Mouse (Mus musculus) liver, embryonic 11.5 days (tissue): ENCODE results near the gene Pik3ip1. TPM values are rescaled to one million over a fixed set of nuclear protein-coding genes. Genes with fewer than 3 reads are reported as not detected.

Experiments
- ATAC-seq: fragments of 200-750 bp; cut with Nextera tagmentation; replicated peaks from 2 replicates; pipeline ENCODE4 v1.8.0; 2017; ENCODE audit warnings: moderate number of reproducible peaks, mild to moderate bottlenecking, moderate TSS enrichment, moderate library complexity; ENCODE audit not compliant: low FRiP score
- DNase-seq: peaks from one replicate; pipeline ENCODE4 v3.0.0-alpha.2; 2017; ENCODE audit warnings: low spot score
- H3K27ac ChIP-seq: fragments of 300-500 bp; sonication (generic); 2 replicates; pipeline ENCODE4 v1.5.1; 2014; ENCODE audit warnings: mild to moderate bottlenecking, low read depth, low read length, control low read depth
- H3K27me3 ChIP-seq: fragments of 300-500 bp; sonication (generic); replicated peaks from 2 replicates; pipeline ENCODE4 v1.6.1; 2014; ENCODE audit warnings: low read length, mixed read lengths; ENCODE audit not compliant: control insufficient read depth, insufficient read depth
- H3K36me3 ChIP-seq: fragments of 300-500 bp; sonication (generic); 2 replicates; pipeline ENCODE4 v1.6.1; 2014; ENCODE audit warnings: mild to moderate bottlenecking, low read length, moderate library complexity, mixed read lengths; ENCODE audit not compliant: control insufficient read depth, insufficient read depth
- H3K4me1 ChIP-seq: fragments of 300-500 bp; sonication (generic); replicated peaks from 2 replicates; pipeline ENCODE4 v1.6.1; 2014; ENCODE audit warnings: low read length, mixed read lengths; ENCODE audit not compliant: control insufficient read depth, insufficient read depth
- H3K4me2 ChIP-seq: fragments of 300-500 bp; sonication (generic); 2 replicates; pipeline ENCODE4 v1.6.1; 2014; ENCODE audit warnings: mild to moderate bottlenecking, control low read depth, moderate library complexity
- H3K4me3 ChIP-seq: fragments of 300-500 bp; sonication (generic); 2 replicates; pipeline ENCODE4 v1.5.1; 2014; ENCODE audit warnings: low read depth, low read length, control low read depth
- H3K9ac ChIP-seq: fragments of 300-500 bp; sonication (generic); 2 replicates; pipeline ENCODE4 v1.6.1; 2014; ENCODE audit warnings: low read depth, low read length, control low read depth
- H3K9me3 ChIP-seq: fragments of 300-500 bp; sonication (generic); 2 replicates; pipeline ENCODE4 v1.6.1; 2016; ENCODE audit warnings: low read length, inconsistent platforms, mixed read lengths; ENCODE audit not compliant: control insufficient read depth
- WGBS: fragments of 180-500 bp; shearing (Covaris S2); extraction: QIAGEN DNeasy Blood & Tissue Kit; methylation state at CpG from one replicate; pipeline ENCODE4 v1.1.7; 2014; 5-methylcytosine and 5-hydroxymethylcytosine counted together
- polyA plus RNA-seq: library from polyadenylated mRNA; unstranded; fragments of >200 nt; fragmentation: Nextera tagmentation; extraction: Ambion mirVana; gene quantifications from 2 replicates; pipeline ENCODE4 v1.2.1, GENCODE M21; 2014

The Pik3ip1 gene
- polyA plus RNA-seq, 1 experiment from 2014 or later = 3.8 TPM

DNA sequence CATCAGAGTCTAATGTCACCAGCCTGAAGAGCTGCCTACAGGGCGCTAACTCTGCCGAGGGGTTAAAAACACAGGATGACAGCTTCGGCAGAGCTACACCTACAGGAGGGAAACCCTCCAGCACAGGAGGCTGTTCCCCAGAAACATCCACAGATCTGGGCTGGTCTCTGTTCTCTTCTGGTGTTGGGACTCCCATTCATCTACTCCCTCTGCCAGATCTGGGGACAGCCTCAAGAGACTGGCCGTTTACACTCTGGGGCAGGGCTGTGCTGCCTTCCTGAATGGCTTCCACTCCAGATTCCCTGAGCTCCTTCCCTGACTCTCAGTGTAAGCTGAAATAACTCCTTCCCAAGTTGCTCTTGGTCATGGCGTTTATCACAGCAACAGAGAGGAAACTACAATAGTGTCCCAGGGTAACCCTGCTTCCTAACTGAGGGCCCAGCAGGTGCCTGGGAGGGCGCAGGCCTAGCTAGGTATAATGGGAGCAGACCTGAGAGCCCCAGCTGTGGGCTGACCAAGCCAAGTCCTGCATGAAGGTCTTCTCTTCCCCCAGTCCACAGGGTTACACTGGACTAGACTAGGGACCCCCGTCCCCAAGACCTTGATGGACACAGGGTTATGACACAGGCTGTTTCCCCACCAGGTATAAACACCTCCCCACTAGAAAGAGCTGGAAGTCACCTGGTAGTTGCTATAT, 41.5 kb downstream of the Pik3ip1 start:
- ATAC-seq (peak; percentile 37; the same call in 1 of the 2 replicates), DNase-seq (no peak)
- H3K4me3 ChIP-seq = peak overlapping the region; percentile 52
- peaks cover 2% of the 10 kb centered on the region; the same call in 1 of the 2 replicates for H3K36me3 ChIP-seq
- H3K27me3 ChIP-seq = no peaks in the 10 kb centered on the region
- H3K27ac ChIP-seq = peak overlapping the region; percentile 32; the same call in 1 of the 2 replicates
- WGBS = 24% methylated on average over 7 of the region's 7 CpGs
- H3K4me1 ChIP-seq = peaks cover 32% of the 10 kb centered on the region
- peak overlapping the region; percentile 88 for H3K4me2 ChIP-seq
- no peaks in the 10 kb centered on the region for H3K9me3 ChIP-seq
- H3K9ac ChIP-seq = peak overlapping the region; percentile 53

DNA sequence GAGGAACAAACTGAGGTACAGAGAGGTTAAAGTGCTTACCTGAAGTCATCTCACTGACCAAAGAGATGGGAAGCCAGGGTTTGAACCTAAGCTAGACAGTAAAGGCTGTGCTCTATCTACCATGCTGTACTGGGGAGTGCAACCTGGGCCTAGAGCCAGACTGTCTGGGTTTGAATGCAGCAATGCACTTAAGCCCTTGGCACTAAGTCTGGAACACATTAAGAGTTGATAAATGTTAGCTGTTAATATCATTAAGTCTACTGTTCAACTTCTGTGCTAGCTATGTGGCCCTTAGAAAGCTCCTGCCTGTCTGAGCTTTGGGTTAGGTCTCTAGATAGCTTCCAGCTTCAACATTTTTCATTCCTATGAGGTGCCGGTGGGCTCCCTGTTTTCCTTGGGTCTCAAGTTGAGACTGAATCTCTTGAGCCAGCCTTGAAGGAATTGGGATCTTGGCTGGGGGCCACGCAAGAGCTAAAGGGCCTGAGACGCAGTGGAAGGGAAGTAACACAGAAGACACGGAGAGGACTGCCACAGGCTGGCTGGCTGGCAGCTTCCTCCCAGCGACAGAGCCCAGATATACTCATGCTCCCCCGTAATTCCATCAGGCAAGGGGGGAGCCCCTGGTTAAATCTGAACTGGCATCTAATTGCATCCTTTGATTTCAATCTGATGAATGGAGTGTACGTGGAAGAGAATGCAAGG, 43.5 kb downstream of the Pik3ip1 start:
- H3K36me3 ChIP-seq = 0 out of 2 replicates have a peak, but pooled peaks cover 2% of the 10 kb centered on the region

DNA sequence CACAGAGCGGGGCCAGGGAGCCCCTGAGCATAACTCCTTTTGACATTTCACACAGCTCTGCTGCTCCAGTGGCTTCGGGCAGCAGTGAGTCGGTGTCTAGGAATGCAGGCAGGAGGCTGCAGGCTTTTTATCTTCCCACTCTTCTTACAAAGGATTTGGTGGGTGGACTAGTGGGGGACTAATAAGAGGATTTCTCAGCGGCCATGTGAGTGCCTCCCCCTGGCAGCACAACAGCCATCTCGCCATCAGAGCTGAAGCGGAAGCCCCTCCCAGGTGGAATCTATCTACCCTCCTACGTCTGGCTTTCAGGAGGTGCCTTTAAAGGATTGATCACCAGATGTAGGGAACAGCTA, 44.1 kb downstream of the Pik3ip1 start:
- Histone ChIP-seq H3K27me3 (no peaks in the 10 kb centered on the region), H3K4me3 (no peak overlapping the region), H3K9ac (no peak overlapping the region), H3K4me1 (peaks cover 32% of the 10 kb centered on the region), H3K36me3 (no peaks in the 10 kb centered on the region), H3K4me2 (peak overlapping the region; percentile 9; the same call in 1 of the 2 replicates), H3K9me3 (no peaks in the 10 kb centered on the region), H3K27ac (peak overlapping the region; percentile 58; the same call in 1 of the 2 replicates)
- ATAC-seq = no peak
- no peak for DNase-seq
- 43% methylated on average over 7 of the region's 7 CpGs for WGBS

More for the DNA sequence above, 43.5 kb downstream of the Pik3ip1 start:
- DNase-seq (no peak), ATAC-seq (no peak)
- H3K4me1 ChIP-seq = peaks cover 32% of the 10 kb centered on the region
- H3K4me2 ChIP-seq = peak overlapping the region; percentile 9; the same call in 1 of the 2 replicates
- peak overlapping the region; percentile 58; the same call in 1 of the 2 replicates for H3K27ac ChIP-seq
- H3K27me3 ChIP-seq = no peaks in the 10 kb centered on the region
- WGBS = 51% methylated on average over 7 of the region's 7 CpGs
- no peak overlapping the region for H3K4me3 ChIP-seq
- H3K9ac ChIP-seq = no peak overlapping the region
- H3K9me3 ChIP-seq = no peaks in the 10 kb centered on the region

DNA sequence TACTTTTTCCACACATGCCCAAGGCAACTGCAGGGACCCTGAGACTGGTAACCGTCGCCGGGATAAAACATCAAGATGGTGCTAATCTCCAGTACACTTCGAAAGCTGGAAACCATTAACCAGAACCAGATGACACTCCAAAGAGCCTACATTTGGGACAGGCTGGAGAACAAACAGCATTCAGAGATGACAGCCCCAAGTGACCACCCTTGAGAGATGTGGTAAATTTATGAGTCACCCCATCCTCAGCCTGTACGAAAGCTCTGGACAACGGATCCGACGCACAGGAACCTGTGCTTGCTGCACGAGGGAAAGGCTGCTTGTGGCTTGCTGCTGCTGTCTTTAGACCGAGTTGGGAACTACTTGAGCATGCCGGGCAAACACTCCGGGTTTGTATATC, 44.5 kb downstream of the Pik3ip1 start:
- H3K27ac ChIP-seq = peak overlapping the region; percentile 58; the same call in 1 of the 2 replicates
- 74% methylated on average over 12 of the region's 12 CpGs for WGBS
- H3K36me3 ChIP-seq = no peaks in the 10 kb centered on the region
- peaks cover 36% of the 10 kb centered on the region for H3K4me1 ChIP-seq
- H3K27me3 ChIP-seq = no peaks in the 10 kb centered on the region
- DNase-seq = no peak
- no peak for ATAC-seq
- H3K4me2 ChIP-seq = no peak overlapping the region
- no peak overlapping the region for H3K4me3 ChIP-seq
- no peak overlapping the region for H3K9ac ChIP-seq
- no peaks in the 10 kb centered on the region for H3K9me3 ChIP-seq

DNA sequence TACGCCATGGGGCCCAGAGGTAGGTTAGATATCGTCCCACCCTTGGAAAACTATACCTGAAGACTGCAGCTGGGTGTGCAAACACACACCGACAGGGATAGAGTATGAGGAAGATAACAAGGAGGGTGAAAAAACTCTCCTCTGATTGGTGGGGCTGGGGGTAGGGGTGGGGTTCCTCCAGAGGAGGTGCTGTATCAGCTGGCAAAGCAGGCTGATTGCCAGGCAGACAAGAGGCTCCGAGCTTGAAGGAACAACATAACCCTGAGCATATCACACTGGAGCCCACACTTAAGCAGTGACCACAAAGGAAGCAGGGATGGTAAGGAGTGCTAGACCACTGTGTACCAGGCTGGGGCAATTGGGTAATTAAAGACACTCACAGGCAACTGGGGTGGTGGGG, 49.2 kb downstream of the Pik3ip1 start:
- H3K36me3 ChIP-seq = peaks cover 8% of the 10 kb centered on the region; the same call in 1 of the 2 replicates

DNA sequence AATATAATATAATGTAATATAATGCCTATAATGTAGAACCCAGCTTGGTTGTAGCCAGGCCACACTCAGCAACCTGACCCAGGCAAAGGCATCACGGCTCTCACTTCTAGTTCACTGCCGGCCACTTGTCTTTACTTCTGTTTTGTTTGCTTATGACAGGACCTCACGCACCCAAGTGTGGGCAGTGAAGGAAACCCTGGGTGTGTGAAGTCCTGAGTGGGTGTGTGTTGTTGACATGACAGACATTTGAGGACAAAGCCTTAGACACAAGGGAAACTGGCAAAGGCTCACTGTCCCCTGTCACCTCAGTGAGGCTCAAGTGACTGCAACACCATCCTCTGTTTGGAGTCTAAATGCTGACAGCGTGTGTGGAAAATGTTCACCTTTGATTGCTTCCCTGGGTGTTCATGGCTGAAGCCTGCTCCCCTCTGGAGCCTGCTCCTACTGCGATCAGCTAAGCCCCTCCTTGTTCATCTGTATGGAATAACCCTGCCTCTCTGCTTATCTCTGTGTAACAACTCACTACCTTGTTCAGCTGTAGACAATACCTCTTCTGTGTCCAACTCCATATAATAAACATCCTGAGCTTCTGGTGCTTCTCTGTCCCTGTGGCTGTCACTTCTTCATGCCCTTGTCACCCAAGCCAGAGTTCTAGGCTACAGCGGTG, 51.1 kb downstream of the Pik3ip1 start:
- H3K9ac ChIP-seq = no peak overlapping the region
- H3K9me3 ChIP-seq = no peaks in the 10 kb centered on the region
- H3K36me3 ChIP-seq = peaks cover 14% of the 10 kb centered on the region
- no peak overlapping the region for H3K4me2 ChIP-seq
- peaks cover 8% of the 10 kb centered on the region for H3K4me1 ChIP-seq
- H3K27me3 ChIP-seq = no peaks in the 10 kb centered on the region
- WGBS = 84% methylated on average over 6 of the region's 6 CpGs
- DNase-seq = no peak
- H3K27ac ChIP-seq = no peak overlapping the region
- no peak overlapping the region for H3K4me3 ChIP-seq
- ATAC-seq = 0 out of 2 replicates have a peak, but pooled peaks have one; percentile 51

More for the DNA sequence above, 49.2 kb downstream of the Pik3ip1 start:
- Histone ChIP-seq H3K4me3 (no peak overlapping the region), H3K27ac (no peak overlapping the region), H3K4me2 (no peak overlapping the region), H3K4me1 (peaks cover 18% of the 10 kb centered on the region), H3K9me3 (no peaks in the 10 kb centered on the region), H3K9ac (no peak overlapping the region), H3K27me3 (no peaks in the 10 kb centered on the region)
- WGBS = 56% methylated on average over 4 of the region's 4 CpGs
- ATAC-seq = peak; percentile 76
- DNase-seq = no peak

DNA sequence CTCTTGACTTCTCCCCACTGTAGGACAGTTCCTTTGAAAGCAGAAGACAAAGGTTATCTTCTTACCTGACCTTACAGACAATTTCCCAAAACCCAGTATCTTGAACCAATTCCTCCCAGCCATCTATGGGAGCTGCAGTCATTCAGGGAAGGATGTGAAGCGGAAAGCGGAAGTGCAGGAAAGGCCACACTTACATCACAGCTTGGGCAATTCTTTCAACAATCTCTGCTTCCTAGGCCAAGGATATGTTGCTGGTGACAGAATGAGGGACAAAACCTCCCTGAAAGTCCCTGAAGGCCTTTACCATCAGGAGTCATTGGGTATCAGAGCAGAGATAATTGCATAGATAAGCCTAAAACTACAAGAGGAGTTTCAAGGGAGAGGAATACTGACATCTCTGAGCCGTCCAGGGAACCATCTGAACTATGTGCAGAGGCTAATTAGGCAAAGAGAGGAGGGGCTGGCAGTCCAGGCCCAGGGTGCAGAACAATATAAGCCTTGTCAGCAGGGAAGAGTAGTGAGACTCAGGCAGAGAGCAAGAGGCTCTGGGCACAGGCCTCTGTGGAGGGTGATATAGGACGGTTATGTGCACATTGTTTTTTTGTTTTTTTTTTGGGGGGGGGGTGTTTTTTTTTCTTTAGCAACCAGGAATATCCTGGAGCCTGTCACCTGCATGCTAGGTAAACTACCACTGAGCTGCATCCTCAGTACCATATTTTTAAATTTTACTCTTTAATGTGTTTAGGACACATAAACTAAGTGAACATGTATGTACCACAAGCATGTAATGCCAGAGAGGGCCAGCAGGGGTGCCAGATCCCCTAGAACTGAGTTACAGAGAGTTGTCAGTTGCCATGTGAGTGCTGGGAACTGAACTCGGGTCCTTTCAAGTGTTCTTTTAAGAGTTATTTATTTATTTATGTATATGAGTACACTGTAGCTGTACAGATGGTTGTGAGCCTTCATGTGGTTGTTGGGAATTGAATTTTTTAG, 52.7 kb downstream of the Pik3ip1 start:
- Histone ChIP-seq H3K4me1 (peaks cover 18% of the 10 kb centered on the region), H3K27me3 (no peaks in the 10 kb centered on the region), H3K4me2 (no peak overlapping the region), H3K4me3 (no peak overlapping the region), H3K9me3 (no peaks in the 10 kb centered on the region), H3K27ac (no peak overlapping the region), H3K36me3 (peaks cover 14% of the 10 kb centered on the region), H3K9ac (no peak overlapping the region)
- DNase-seq (no peak), ATAC-seq (no peak)
- 83% methylated on average over 5 of the region's 5 CpGs for WGBS

DNA sequence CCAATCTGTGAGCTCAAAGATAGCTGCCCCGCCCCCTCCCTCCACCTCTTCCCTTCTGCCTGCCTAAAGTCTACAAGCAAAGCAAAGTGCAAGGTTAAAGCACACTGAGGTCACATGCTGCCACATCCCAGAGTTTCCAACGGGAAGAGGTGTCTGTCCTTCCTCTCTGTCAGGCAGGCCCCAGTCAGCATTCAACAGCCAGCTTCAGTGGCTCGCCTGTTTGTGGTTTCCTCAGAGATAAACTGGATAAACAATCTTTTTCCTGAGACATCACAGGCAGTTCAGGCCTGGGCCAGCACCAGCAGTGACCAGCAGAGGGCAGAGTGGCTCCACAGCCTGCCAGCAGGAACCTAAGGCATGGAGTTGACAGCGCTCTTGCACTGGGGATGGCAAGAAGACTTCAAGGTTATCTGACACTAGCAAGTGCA, 56.8 kb downstream of the Pik3ip1 start:
- no peaks in the 10 kb centered on the region for H3K27me3 ChIP-seq
- no peak overlapping the region for H3K4me3 ChIP-seq
- peaks cover 16% of the 10 kb centered on the region for H3K36me3 ChIP-seq
- H3K27ac ChIP-seq = no peak overlapping the region
- ATAC-seq (peak; percentile 93), DNase-seq (peak; percentile 84)
- peaks cover 10% of the 10 kb centered on the region for H3K4me1 ChIP-seq
- no peak overlapping the region for H3K4me2 ChIP-seq
- 11% methylated on average over 4 of the region's 4 CpGs for WGBS
- H3K9ac ChIP-seq = no peak overlapping the region
- H3K9me3 ChIP-seq = no peaks in the 10 kb centered on the region
